Mouse (Mus musculus): ENCODE results near the gene S100a3. TPM values are rescaled to one million over a fixed set of nuclear protein-coding genes. Genes with fewer than 3 reads are reported as not detected.
A peak's percentile ranks its signal among the peaks of the same experiment; 100 is the strongest.

S100a3 gene
- polyA plus RNA-seq, 1 experiment from 2014 or later = not detected

GRCm38 (mm10) chr3:90614611-90615251 lies 54.4 kb downstream of the S100a3 start:
- whole genome bisulfite sequencing = 85% methylated on average over 11 of the region's 11 CpGs
- Histone ChIP-seq H3K9me3 (ENCODE audit: control insufficient read depth, low read length) (no peaks in the 10 kb centered on the region), H3K4me3 (ENCODE audit: low read depth, low read length) (no peak overlapping the region), H3K36me3 (ENCODE audit: control insufficient read depth, insufficient read depth, low read length) (no peaks in the 10 kb centered on the region), H3K27ac (replicated peaks; ENCODE audit: low read depth, low read length) (no peak overlapping the region), H3K9ac (ENCODE audit: low read length) (no peak overlapping the region), H3K27me3 (ENCODE audit: control insufficient read depth, insufficient read depth, low read length) (no peaks in the 10 kb centered on the region; the same call in 1 of the 2 replicates), H3K4me1 (ENCODE audit: control insufficient read depth, insufficient read depth, low read length) (no peaks in the 10 kb centered on the region), H3K4me2 (ENCODE audit: low read depth, severe bottlenecking) (no peak overlapping the region)
- no peak for DNase-seq (ENCODE audit: low spot score)
- ATAC-seq (ENCODE audit: insufficient number of reproducible peaks, low FRiP score, low TSS enrichment, low read depth) = 0 out of 2 replicates have a peak, but pooled peaks have one; percentile 9

- 6% methylated on average over 7 of the region's 7 CpGs for WGBS
Observed at GRCm38 (mm10) chr3:90615415-90615814, 55.0 kb downstream of the S100a3 start.

GRCm38 (mm10) chr3:90615911-90616310 lies 55.5 kb downstream of the S100a3 start:
- Histone ChIP-seq H3K27ac (replicated peaks; ENCODE audit: low read depth, low read length) (no peak overlapping the region), H3K9ac (ENCODE audit: low read length) (no peak overlapping the region), H3K9me3 (ENCODE audit: control insufficient read depth, low read length) (no peaks in the 10 kb centered on the region), H3K4me1 (ENCODE audit: control insufficient read depth, insufficient read depth, low read length) (no peaks in the 10 kb centered on the region), H3K27me3 (ENCODE audit: control insufficient read depth, insufficient read depth, low read length) (no peaks in the 10 kb centered on the region; the same call in 1 of the 2 replicates), H3K4me2 (ENCODE audit: low read depth, severe bottlenecking) (no peak overlapping the region), H3K36me3 (ENCODE audit: control insufficient read depth, insufficient read depth, low read length) (no peaks in the 10 kb centered on the region), H3K4me3 (ENCODE audit: low read depth, low read length) (no peak overlapping the region)
- WGBS = 62% methylated on average over 1 of the region's 1 CpGs
- ATAC-seq (ENCODE audit: insufficient number of reproducible peaks, low FRiP score, low TSS enrichment, low read depth) (no peak), DNase-seq (ENCODE audit: low spot score) (no peak)

More at GRCm38 (mm10) chr3:90615415-90615814, 55.0 kb downstream of the S100a3 start:
- no peak overlapping the region for H3K4me2 ChIP-seq (ENCODE audit: low read depth, severe bottlenecking)
- no peak overlapping the region for H3K9ac ChIP-seq (ENCODE audit: low read length)
- DNase-seq (ENCODE audit: low spot score) = peak; percentile 77
- peak; percentile 26; the same call in 1 of the 2 replicates for ATAC-seq (ENCODE audit: insufficient number of reproducible peaks, low FRiP score, low TSS enrichment, low read depth)
- no peaks in the 10 kb centered on the region for H3K9me3 ChIP-seq (ENCODE audit: control insufficient read depth, low read length)
- no peak overlapping the region for H3K4me3 ChIP-seq (ENCODE audit: low read depth, low read length)
- no peaks in the 10 kb centered on the region for H3K4me1 ChIP-seq (ENCODE audit: control insufficient read depth, insufficient read depth, low read length)
- H3K36me3 ChIP-seq (ENCODE audit: control insufficient read depth, insufficient read depth, low read length) = no peaks in the 10 kb centered on the region
- H3K27me3 ChIP-seq (ENCODE audit: control insufficient read depth, insufficient read depth, low read length) = no peaks in the 10 kb centered on the region; the same call in 1 of the 2 replicates
- H3K27ac ChIP-seq (replicated peaks; ENCODE audit: low read depth, low read length) = no peak overlapping the region

DNA sequence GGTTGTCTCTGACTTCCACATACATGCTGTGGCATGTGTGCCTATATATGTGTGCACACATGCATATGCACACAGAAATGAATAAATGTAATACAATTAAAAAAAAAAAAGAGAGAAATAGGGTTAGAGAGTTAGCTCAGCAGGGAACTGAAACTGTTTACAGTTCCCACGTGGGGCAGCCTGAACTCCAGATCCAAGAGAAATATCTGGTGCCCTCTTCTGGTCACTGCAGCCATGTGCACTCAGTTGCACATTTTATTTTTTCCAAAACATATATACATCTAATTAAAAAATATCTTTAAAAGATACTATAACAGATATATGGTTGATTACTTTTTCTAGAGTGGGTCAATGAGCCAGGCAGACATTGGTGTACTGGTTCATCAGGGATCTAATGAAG lies 57.2 kb downstream of the S100a3 start:
- 6% methylated on average over 1 of the region's 1 CpGs for WGBS
- DNase-seq (ENCODE audit: low spot score) (no peak), ATAC-seq (ENCODE audit: insufficient number of reproducible peaks, low FRiP score, low TSS enrichment, low read depth) (no peak)
- Histone ChIP-seq H3K36me3 (ENCODE audit: control insufficient read depth, insufficient read depth, low read length) (no peaks in the 10 kb centered on the region), H3K27ac (replicated peaks; ENCODE audit: low read depth, low read length) (no peak overlapping the region), H3K4me3 (ENCODE audit: low read depth, low read length) (no peak overlapping the region), H3K4me2 (ENCODE audit: low read depth, severe bottlenecking) (no peak overlapping the region), H3K9ac (ENCODE audit: low read length) (no peak overlapping the region), H3K4me1 (ENCODE audit: control insufficient read depth, insufficient read depth, low read length) (no peaks in the 10 kb centered on the region), H3K27me3 (ENCODE audit: control insufficient read depth, insufficient read depth, low read length) (no peaks in the 10 kb centered on the region; the same call in 1 of the 2 replicates), H3K9me3 (ENCODE audit: control insufficient read depth, low read length) (no peaks in the 10 kb centered on the region)

GRCm38 (mm10) chr3:90621552-90621951 lies 61.2 kb downstream of the S100a3 start:
- Histone ChIP-seq H3K9ac (ENCODE audit: low read length) (no peak overlapping the region), H3K27ac (replicated peaks; ENCODE audit: low read depth, low read length) (no peak overlapping the region), H3K4me3 (ENCODE audit: low read depth, low read length) (no peak overlapping the region), H3K27me3 (ENCODE audit: control insufficient read depth, insufficient read depth, low read length) (no peaks in the 10 kb centered on the region), H3K36me3 (ENCODE audit: control insufficient read depth, insufficient read depth, low read length) (no peaks in the 10 kb centered on the region), H3K4me1 (ENCODE audit: control insufficient read depth, insufficient read depth, low read length) (peaks cover 3% of the 10 kb centered on the region; the same call in 1 of the 2 replicates), H3K4me2 (ENCODE audit: low read depth, severe bottlenecking) (no peak overlapping the region), H3K9me3 (ENCODE audit: control insufficient read depth, low read length) (no peaks in the 10 kb centered on the region)
- DNase-seq (ENCODE audit: low spot score) (no peak), ATAC-seq (ENCODE audit: insufficient number of reproducible peaks, low FRiP score, low TSS enrichment, low read depth) (no peak)
- 52% methylated on average over 7 of the region's 7 CpGs for WGBS

DNA sequence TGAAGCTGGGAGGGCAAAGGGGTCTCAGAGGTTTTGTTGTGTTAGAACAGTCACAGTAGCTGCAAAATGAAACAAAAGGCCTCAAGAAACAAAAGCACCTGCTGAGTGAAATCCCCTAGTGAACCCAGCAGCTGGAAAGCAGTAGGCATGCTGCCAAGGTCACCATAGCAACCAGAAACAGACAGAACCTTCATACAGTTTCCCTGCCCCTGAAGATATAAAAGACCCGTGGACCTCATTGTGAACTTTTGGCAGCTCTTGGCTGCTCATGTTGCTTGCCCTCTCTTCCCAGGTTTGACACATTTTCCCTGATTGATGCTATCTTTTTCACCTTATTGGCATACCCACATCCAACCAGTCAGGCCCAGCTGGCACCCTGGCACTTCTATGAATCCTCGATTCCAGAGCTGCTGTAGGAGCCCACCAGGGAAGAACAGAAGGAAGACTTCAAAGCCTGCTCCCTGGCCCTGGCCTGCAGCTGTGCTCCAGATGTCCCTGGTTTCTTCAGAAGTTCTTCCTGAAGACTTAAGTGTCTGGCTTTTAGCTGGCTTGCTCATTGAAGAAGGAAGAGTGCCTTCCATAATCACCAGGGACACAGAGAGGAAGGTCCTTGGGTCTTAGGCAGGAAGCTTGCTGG lies 63.2 kb downstream of the S100a3 start:
- H3K4me3 ChIP-seq (ENCODE audit: low read depth, low read length) = no peak overlapping the region
- H3K9ac ChIP-seq (ENCODE audit: low read length) = no peak overlapping the region
- no peaks in the 10 kb centered on the region for H3K36me3 ChIP-seq (ENCODE audit: control insufficient read depth, insufficient read depth, low read length)
- ATAC-seq (ENCODE audit: insufficient number of reproducible peaks, low FRiP score, low TSS enrichment, low read depth) = no peak; the same call in 1 of the 2 replicates
- no peak overlapping the region for H3K27ac ChIP-seq (replicated peaks; ENCODE audit: low read depth, low read length)
- H3K4me1 ChIP-seq (ENCODE audit: control insufficient read depth, insufficient read depth, low read length) = peaks cover 3% of the 10 kb centered on the region; the same call in 1 of the 2 replicates
- H3K27me3 ChIP-seq (ENCODE audit: control insufficient read depth, insufficient read depth, low read length) = no peaks in the 10 kb centered on the region
- peak; percentile 36 for DNase-seq (ENCODE audit: low spot score)
- no peak overlapping the region for H3K4me2 ChIP-seq (ENCODE audit: low read depth, severe bottlenecking)
- no peaks in the 10 kb centered on the region for H3K9me3 ChIP-seq (ENCODE audit: control insufficient read depth, low read length)
- 19% methylated on average over 2 of the region's 2 CpGs for WGBS

DNA sequence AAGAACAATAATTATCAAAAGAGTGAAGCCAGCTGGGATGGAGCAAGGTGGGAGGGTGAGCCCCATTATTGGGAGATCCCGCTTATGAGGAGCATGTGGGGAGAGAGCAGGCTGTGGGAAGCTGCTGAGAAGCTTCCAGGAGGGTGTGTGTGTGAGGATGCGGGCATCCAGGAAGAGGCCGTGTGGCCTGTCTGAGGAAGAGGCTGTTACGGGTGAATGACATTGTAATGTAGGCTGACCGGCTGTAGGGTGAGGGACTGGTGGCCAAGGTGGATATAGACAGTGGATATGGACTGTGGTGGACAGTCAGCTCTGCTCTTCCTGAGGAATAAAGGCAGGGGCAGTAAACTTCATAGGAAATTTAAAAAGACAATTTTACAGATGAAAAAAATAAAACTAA lies 65.1 kb downstream of the S100a3 start:
- Histone ChIP-seq H3K4me2 (ENCODE audit: low read depth, severe bottlenecking) (no peak overlapping the region), H3K36me3 (ENCODE audit: control insufficient read depth, insufficient read depth, low read length) (no peaks in the 10 kb centered on the region), H3K4me3 (ENCODE audit: low read depth, low read length) (no peak overlapping the region), H3K4me1 (ENCODE audit: control insufficient read depth, insufficient read depth, low read length) (peaks cover 3% of the 10 kb centered on the region; the same call in 1 of the 2 replicates), H3K27me3 (ENCODE audit: control insufficient read depth, insufficient read depth, low read length) (no peaks in the 10 kb centered on the region), H3K9ac (ENCODE audit: low read length) (no peak overlapping the region), H3K27ac (replicated peaks; ENCODE audit: low read depth, low read length) (no peak overlapping the region), H3K9me3 (ENCODE audit: control insufficient read depth, low read length) (no peaks in the 10 kb centered on the region)
- WGBS = 74% methylated on average over 5 of the region's 5 CpGs
- ATAC-seq (ENCODE audit: insufficient number of reproducible peaks, low FRiP score, low TSS enrichment, low read depth) (no peak), DNase-seq (ENCODE audit: low spot score) (no peak)

DNA sequence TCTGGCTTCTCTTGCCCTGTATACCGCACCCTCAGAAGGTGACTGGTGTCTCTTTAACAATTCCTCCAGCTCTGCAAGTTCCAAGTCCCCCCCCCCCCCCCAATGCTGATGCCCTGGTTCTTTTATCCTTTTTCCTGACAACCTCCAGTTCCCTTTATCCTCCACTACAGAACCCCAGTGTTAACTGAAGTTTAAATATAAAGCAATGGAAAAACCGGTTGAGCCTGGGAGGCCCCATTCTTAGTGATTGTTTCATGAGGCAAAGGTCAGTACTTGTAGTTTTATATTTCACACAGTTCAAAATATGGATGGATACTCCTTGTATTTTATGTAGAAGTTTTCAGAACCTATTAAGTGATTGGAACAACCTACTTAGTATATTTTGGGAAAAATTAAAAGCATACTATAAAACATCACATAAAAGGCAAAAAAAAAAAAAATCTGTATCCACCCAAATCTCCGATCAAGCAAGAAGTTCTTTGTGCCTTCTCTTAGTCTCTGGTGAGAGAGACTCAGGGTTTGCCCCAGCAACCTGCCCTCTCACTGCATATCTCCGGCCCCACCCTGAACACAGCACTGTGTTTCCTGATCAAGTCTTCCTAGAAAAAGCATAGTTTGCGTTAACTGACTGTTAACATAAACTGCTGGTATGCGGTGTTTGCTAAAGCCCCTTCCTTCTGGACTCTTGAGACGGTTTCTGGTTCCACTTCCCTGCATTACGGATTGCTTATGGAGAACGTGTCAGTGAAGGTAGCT lies 66.1 kb downstream of the S100a3 start:
- Histone ChIP-seq H3K27me3 (ENCODE audit: control insufficient read depth, insufficient read depth, low read length) (no peaks in the 10 kb centered on the region), H3K36me3 (ENCODE audit: control insufficient read depth, insufficient read depth, low read length) (no peaks in the 10 kb centered on the region), H3K4me3 (ENCODE audit: low read depth, low read length) (no peak overlapping the region), H3K27ac (replicated peaks; ENCODE audit: low read depth, low read length) (no peak overlapping the region), H3K9ac (ENCODE audit: low read length) (no peak overlapping the region), H3K4me2 (ENCODE audit: low read depth, severe bottlenecking) (no peak overlapping the region), H3K9me3 (ENCODE audit: control insufficient read depth, low read length) (no peaks in the 10 kb centered on the region), H3K4me1 (ENCODE audit: control insufficient read depth, insufficient read depth, low read length) (peaks cover 3% of the 10 kb centered on the region; the same call in 1 of the 2 replicates)
- 85% methylated on average over 9 of the region's 9 CpGs for WGBS
- ATAC-seq (ENCODE audit: insufficient number of reproducible peaks, low FRiP score, low TSS enrichment, low read depth) = no peak
- DNase-seq (ENCODE audit: low spot score) = no peak

Data from limb, embryonic 11.5 days (tissue).